Mouse (Mus musculus) mesoderm, embryonic 11.5 days (tissue): ENCODE data around the gene Foxm1.

Source experiments
- DNase-seq: peaks from one replicate; pipeline ENCODE4 v3.0.0-alpha.2; 2012; ENCODE audit warnings: low read depth, low spot score

Gene Foxm1

GRCm38 (mm10) chr6:128362381-128363006 is at the start of gene Foxm1, which contains the start of gene Rhno1:
TSS of gene Foxm1 (plus strand) at chr6:128362967.
TSS of gene Rhno1 (minus strand) at chr6:128362911.
- DNase-seq: peak; percentile 85

- DNase-seq: no peak
Observed at GRCm38 (mm10) chr6:128314796-128315195, 48.0 kb upstream of the Foxm1 start.

GRCm38 (mm10) chr6:128315597-128315996 is 47.2 kb upstream of the Foxm1 start:
- DNase-seq: no peak

- DNase-seq: peak; percentile 79
Observed at GRCm38 (mm10) chr6:128318317-128318716, 44.5 kb upstream of the Foxm1 start.

GRCm38 (mm10) chr6:128334397-128335124 is 28.2 kb upstream of the Foxm1 start:
- DNase-seq: peak; percentile 82

GRCm38 (mm10) chr6:128337467-128337866 is 25.3 kb upstream of the Foxm1 start:
- no peak for DNase-seq

- DNase-seq: no peak
Observed at GRCm38 (mm10) chr6:128338876-128339275, 23.9 kb upstream of the Foxm1 start.

- DNase-seq: no peak
Observed at GRCm38 (mm10) chr6:128341956-128342723, 20.6 kb upstream of the Foxm1 start.

GRCm38 (mm10) chr6:128345623-128346022 is 17.1 kb upstream of the Foxm1 start:
- DNase-seq: no peak

- no peak for DNase-seq
Observed at GRCm38 (mm10) chr6:128346782-128347181, 16.0 kb upstream of the Foxm1 start.

GRCm38 (mm10) chr6:128349711-128350110 is 13.1 kb upstream of the Foxm1 start:
- DNase-seq: peak; percentile 33

- no peak for DNase-seq
Observed at GRCm38 (mm10) chr6:128354140-128354539, 8.6 kb upstream of the Foxm1 start.

GRCm38 (mm10) chr6:128355201-128355681 is 7.5 kb upstream of the Foxm1 start:
- DNase-seq: peak; percentile 68

GRCm38 (mm10) chr6:128355726-128356416 is 6.9 kb upstream of the Foxm1 start, which contains the start of gene Tulp3:
TSS of gene Tulp3 (minus strand) at chr6:128355851.
- peak; percentile 96 for DNase-seq

- peak; percentile 64 for DNase-seq
Observed at GRCm38 (mm10) chr6:128358999-128359398, 3.8 kb upstream of the Foxm1 start.

- DNase-seq: no peak
Observed at GRCm38 (mm10) chr6:128361901-128362300, 866 bp upstream of the Foxm1 start.

GRCm38 (mm10) chr6:128363007-128363825 is 449 bp downstream of the Foxm1 start:
- DNase-seq: peak; percentile 36

- DNase-seq: no peak
Observed at GRCm38 (mm10) chr6:128364721-128365120, 2.0 kb downstream of the Foxm1 start.

- no peak for DNase-seq
Observed at GRCm38 (mm10) chr6:128366466-128366865, 3.7 kb downstream of the Foxm1 start.

- DNase-seq: no peak
Observed at GRCm38 (mm10) chr6:128370040-128370439, 7.3 kb downstream of the Foxm1 start.

- DNase-seq: no peak
Observed at GRCm38 (mm10) chr6:128375192-128375591, 12.4 kb downstream of the Foxm1 start, which contains the start of the genes Tex52 and Gm44596. TSS of gene Tex52 (plus strand) at chr6:128375456. TSS of gene Gm44596 (plus strand) at chr6:128375503.
